Mouse (Mus musculus): ENCODE results near the gene Tinagl1.

Gene Tinagl1

GRCm38 (mm10) chr4:130186891-130187290, 12.0 kb upstream of the Tinagl1 start:
- ChIA-PET POLR2A (interaction anchor here in 1 of 4 experiments (1.0 kb wide), 1 partner anchor 79 kb away, joined by 3 read pairs; no protein-coding TSS in a partner anchor), CTCF (interaction anchor here in 2 of 4 experiments (0.9 to 1.5 kb wide), 5 partner anchors 11 to 228 kb away, joined by 3 to 4 read pairs (median 3); partner anchors contain the start of gene Hcrtr1 (in 1 of the 2))

GRCm38 (mm10) chr4:130186450-130186849, 11.5 kb upstream of the Tinagl1 start:
- ChIA-PET CTCF (interaction anchor here in 2 of 4 experiments (0.9 to 1.5 kb wide), 2 partner anchors 11 to 101 kb away, joined by 3 read pairs; no protein-coding TSS in a partner anchor), POLR2A (interaction anchor here in 1 of 4 experiments (1.0 kb wide), 1 partner anchor 79 kb away, joined by 3 read pairs; no protein-coding TSS in a partner anchor)

- POLR2A ChIA-PET = interaction anchor here in 2 of 4 experiments (0.6 to 1.8 kb wide), 2 partner anchors 8 to 261 kb away, joined by 3 to 4 read pairs; partner anchors contain the start of gene Tinagl1 (in 1 of the 2)
- CTCF ChIA-PET = no interaction called here
These were observed 9.0 kb upstream of the Tinagl1 start for GRCm38 (mm10) chr4:130183879-130184278.

- CTCF ChIA-PET = no interaction called here
- POLR2A ChIA-PET = interaction anchor here (0.7 to 1.0 kb wide), 5 partner anchors 8 to 81 kb away, joined by 3 read pairs; partner anchors contain the start of genes Pef1 (in 1 of the 4) and Tinagl1 (in 1 of the 4)
These were observed 8.1 kb upstream of the Tinagl1 start for GRCm38 (mm10) chr4:130183023-130183422.

- CTCF ChIA-PET = no interaction called here
- POLR2A ChIA-PET = interaction anchor here in 1 of 4 experiments (0.6 kb wide), 1 partner anchor 80 kb away, joined by 4 read pairs; the partner anchor contains the start of gene Pef1
These were observed 7.0 kb upstream of the Tinagl1 start for GRCm38 (mm10) chr4:130181886-130182285.

- CTCF ChIA-PET = interaction anchor here in 1 of 4 experiments (1.0 kb wide), 1 partner anchor 59 kb away, joined by 4 read pairs; no protein-coding TSS in a partner anchor
- POLR2A ChIA-PET = interaction anchor here in 2 of 4 experiments (0.6 to 1.0 kb wide), 2 partner anchors 79 kb away, joined by 3 to 4 read pairs; partner anchors contain the start of gene Pef1 (in 2 of the 2)
These were observed 6.1 kb upstream of the Tinagl1 start for GRCm38 (mm10) chr4:130180909-130181602.

- ChIA-PET CTCF (interaction anchor here in 1 of 4 experiments (0.6 kb wide), 1 partner anchor 124 kb away, joined by 3 read pairs; no protein-coding TSS in a partner anchor), POLR2A (interaction anchor here in 2 of 4 experiments (0.5 to 1.0 kb wide), 2 partner anchors 77 to 338 kb away, joined by 3 to 8 read pairs; partner anchors contain the start of gene Pef1 (in 1 of the 2))
These were observed 5.0 kb upstream of the Tinagl1 start for GRCm38 (mm10) chr4:130179876-130180275.

GRCm38 (mm10) chr4:130177536-130177935, 2.6 kb upstream of the Tinagl1 start:
- POLR2A ChIA-PET = interaction anchor here in 3 of 4 experiments (0.6 to 1.7 kb wide), 4 partner anchors 11 to 130 kb away, joined by 3 to 5 read pairs (median 4); partner anchors contain the start of gene Pef1 (in 1 of the 3)
- CTCF ChIA-PET = interaction anchor here in 3 of 4 experiments (0.5 to 2.2 kb wide), 3 partner anchors 12 to 244 kb away, joined by 3 to 8 read pairs (median 4); no protein-coding TSS in a partner anchor

GRCm38 (mm10) chr4:130177087-130177486, 2.2 kb upstream of the Tinagl1 start:
- ChIA-PET POLR2A (interaction anchor here in 2 of 4 experiments (0.7 to 1.7 kb wide), 4 partner anchors 55 to 194 kb away, joined by 3 to 5 read pairs (median 3); partner anchors contain the start of gene Pef1 (in 1 of the 2)), CTCF (interaction anchor here in 3 of 4 experiments (0.5 to 2.2 kb wide), 4 partner anchors 12 to 357 kb away, joined by 3 to 8 read pairs (median 4); no protein-coding TSS in a partner anchor)

GRCm38 (mm10) chr4:130176156-130176720, 1.3 kb upstream of the Tinagl1 start:
- ChIA-PET POLR2A (interaction anchor here in 3 of 4 experiments (0.7 to 2.0 kb wide), 11 partner anchors 9 to 462 kb away, joined by 3 to 6 read pairs (median 4); partner anchors contain the start of genes Snrnp40 (in 1 of the 3) and Zcchc17 (in 1 of the 3)), CTCF (interaction anchor here in 2 of 4 experiments (0.6 to 2.7 kb wide), 4 partner anchors 11 to 22 kb away, joined by 3 to 13 read pairs (median 3); no protein-coding TSS in a partner anchor)

GRCm38 (mm10) chr4:130174335-130175031, 439 bp downstream of the Tinagl1 start:
- ChIA-PET CTCF (interaction anchor here (0.6 to 2.7 kb wide), 25 partner anchors 8 to 719 kb away, joined by 3 to 13 read pairs (median 3); partner anchors contain the start of genes Pef1 (in 2 of the 4) and Hcrtr1 (in 1 of the 4)), POLR2A (interaction anchor here (0.5 to 2.6 kb wide), 52 partner anchors 8 to 1044 kb away, joined by 3 to 17 read pairs (median 3); partner anchors contain the start of genes Pef1 (in 3 of the 4), Fabp3 (in 1 of the 4), Gm10570 (in 1 of the 4) and Hcrtr1 (in 1 of the 4))

GRCm38 (mm10) chr4:130173911-130174311, 1.0 kb downstream of the Tinagl1 start:
- CTCF ChIA-PET = interaction anchor here in 3 of 4 experiments (0.6 to 2.7 kb wide), 8 partner anchors 11 to 107 kb away, joined by 3 to 13 read pairs (median 4); partner anchors contain the start of gene Pef1 (in 1 of the 3)
- POLR2A ChIA-PET = interaction anchor here (0.5 to 2.6 kb wide), 17 partner anchors 11 to 1043 kb away, joined by 3 to 17 read pairs (median 5); partner anchors contain the start of genes Pef1 (in 2 of the 4), Fabp3 (in 1 of the 4) and Gm10570 (in 1 of the 4)

- POLR2A ChIA-PET = interaction anchor here in 2 of 4 experiments (0.5 to 2.6 kb wide), 5 partner anchors 26 to 194 kb away, joined by 3 to 17 read pairs (median 8); partner anchors contain the start of genes Fabp3 (in 1 of the 2), Gm10570 (in 1 of the 2) and Pef1 (in 1 of the 2)
- CTCF ChIA-PET = interaction anchor here in 2 of 4 experiments (1.3 to 2.7 kb wide), 2 partner anchors 10 to 16 kb away, joined by 3 to 11 read pairs; no protein-coding TSS in a partner anchor
These were observed 1.7 kb downstream of the Tinagl1 start for GRCm38 (mm10) chr4:130173060-130173822.

GRCm38 (mm10) chr4:130171951-130172765, 2.8 kb downstream of the Tinagl1 start:
- ChIA-PET CTCF (interaction anchor here in 2 of 4 experiments (0.6 to 1.2 kb wide), 2 partner anchors 10 to 45 kb away, joined by 3 to 4 read pairs; no protein-coding TSS in a partner anchor), POLR2A (interaction anchor here in 3 of 4 experiments (0.5 to 1.5 kb wide), 7 partner anchors 9 to 186 kb away, joined by 3 to 5 read pairs (median 3); partner anchors contain the start of gene Pef1 (in 2 of the 3))

GRCm38 (mm10) chr4:130170362-130170761, 4.6 kb downstream of the Tinagl1 start:
- ChIA-PET CTCF (no interaction called here), POLR2A (interaction anchor here in 3 of 4 experiments (0.6 to 1.4 kb wide), 5 partner anchors 8 to 116 kb away, joined by 3 to 4 read pairs (median 3); no protein-coding TSS in a partner anchor)

Measured in embryonic stem cell, embryonic (primary cell).